Mouse (Mus musculus) cerebellum, postnatal 14 days (tissue): Measurements from ENCODE around the gene Cmc4.

Experiments used
- DNase-seq, 2 experiments: peaks; one replicate each; pipeline ENCODE4 v3.0.0; 2021; ENCODE audit warnings: mixed read lengths in 2 of 2

Gene Cmc4

GRCm38 (mm10) chrX:75415936-75416785 is at the start of gene Cmc4, which contains the start of the genes Mtcp1 and Brcc3:
Gene Cmc4, minus strand, starts transcription at chrX:75416584.
Gene Mtcp1, minus strand, starts transcription at chrX:75416588.
Gene Brcc3, plus strand, starts transcription at chrX:75416628.
- peak; percentile 86 to 88 for DNase-seq

DNA sequence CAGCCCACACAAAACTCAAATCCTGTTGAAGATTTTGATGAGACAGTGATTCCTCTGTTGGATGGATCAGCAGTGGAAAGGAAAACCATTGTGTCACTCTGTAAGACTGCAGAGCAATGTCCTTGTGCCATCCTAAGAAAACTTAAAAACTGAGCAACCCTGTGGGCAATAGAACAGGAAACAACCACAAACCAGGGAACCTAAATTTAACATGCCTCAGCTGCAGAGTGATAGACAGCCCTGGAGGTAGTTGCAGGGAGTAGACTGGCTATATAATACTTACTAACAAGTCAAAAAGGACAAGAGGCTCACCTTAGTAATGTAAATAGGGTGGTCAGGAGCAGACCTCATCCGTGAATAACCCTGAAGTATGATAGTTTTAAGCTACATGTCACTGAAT is 38.2 kb upstream of the Cmc4 start:
- no peak for DNase-seq

- DNase-seq, result no peak
Observed at GRCm38 (mm10) chrX:75409711-75410110, 6.7 kb downstream of the Cmc4 start.

DNA sequence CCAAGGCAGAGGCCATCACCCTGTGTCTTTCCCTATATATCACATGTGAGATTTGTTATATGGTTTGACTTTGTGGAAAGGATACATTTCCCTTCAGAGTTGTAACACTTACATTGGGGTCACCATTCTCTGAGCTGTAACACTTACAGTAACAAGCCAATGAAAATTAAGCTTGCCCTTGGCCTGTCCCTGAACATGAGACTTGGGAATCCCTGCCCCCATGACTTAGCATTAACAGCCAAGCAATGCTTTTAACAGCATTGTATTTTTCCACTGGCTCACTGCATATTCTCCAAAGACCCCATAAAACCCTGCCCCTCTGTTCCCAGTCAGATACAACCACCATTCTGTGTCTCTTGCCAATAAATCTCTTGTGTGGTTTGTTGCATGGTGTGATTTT is 13.0 kb downstream of the Cmc4 start:
- DNase-seq, result no peak

DNA sequence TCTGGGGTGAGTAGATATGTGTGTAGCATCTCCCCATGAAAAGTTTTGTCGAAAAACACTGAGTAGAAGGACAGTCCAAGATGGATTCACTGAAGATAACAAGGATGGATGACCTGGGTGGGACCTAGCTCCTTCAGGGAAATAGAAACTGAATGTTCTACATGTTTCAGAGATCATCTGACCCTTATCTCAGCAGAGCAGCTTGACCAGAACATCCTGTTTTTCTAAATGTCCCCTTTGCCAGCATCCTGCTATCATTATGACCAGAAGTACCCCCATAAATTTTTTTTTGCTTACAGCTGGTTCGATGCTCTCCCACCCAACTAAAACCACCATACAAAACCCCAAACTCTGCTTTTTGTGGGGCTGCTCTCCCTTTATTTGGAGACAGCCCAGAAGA is 13.7 kb downstream of the Cmc4 start:
- DNase-seq, result no peak

GRCm38 (mm10) chrX:75399471-75399870 is 16.9 kb downstream of the Cmc4 start:
- no peak for DNase-seq

GRCm38 (mm10) chrX:75382195-75382771 is 34.1 kb downstream of the Cmc4 start, which contains the start of the genes Fundc2 and F8:
Gene Fundc2, plus strand, starts transcription at chrX:75382399.
Gene F8, minus strand, starts transcription at chrX:75382615.
- peak; percentile 72 to 78 for DNase-seq

DNA sequence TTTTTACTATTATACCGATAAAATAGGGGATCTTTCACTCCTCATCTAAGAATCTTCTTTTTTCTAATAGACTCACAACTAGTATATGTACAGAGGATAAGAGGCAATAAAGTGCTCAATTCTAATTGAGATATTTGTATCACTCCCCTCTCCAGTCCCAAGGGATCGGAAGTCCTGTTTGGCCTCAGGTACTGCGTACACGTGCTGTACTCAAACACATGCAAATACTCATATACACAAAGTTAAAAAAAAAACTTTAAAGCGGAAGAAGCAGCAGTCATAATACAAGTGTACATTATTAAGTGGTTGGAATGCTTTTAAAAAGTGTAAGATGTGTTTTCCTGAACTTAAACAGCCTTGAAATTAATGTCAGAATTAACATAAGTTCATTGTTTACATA is 34.7 kb downstream of the Cmc4 start:
- no peak for DNase-seq

GRCm38 (mm10) chrX:75381176-75381575 is 35.2 kb downstream of the Cmc4 start:
- no peak for DNase-seq

- DNase-seq, result no peak
Observed at GRCm38 (mm10) chrX:75376815-75377214, 39.6 kb downstream of the Cmc4 start.

DNA sequence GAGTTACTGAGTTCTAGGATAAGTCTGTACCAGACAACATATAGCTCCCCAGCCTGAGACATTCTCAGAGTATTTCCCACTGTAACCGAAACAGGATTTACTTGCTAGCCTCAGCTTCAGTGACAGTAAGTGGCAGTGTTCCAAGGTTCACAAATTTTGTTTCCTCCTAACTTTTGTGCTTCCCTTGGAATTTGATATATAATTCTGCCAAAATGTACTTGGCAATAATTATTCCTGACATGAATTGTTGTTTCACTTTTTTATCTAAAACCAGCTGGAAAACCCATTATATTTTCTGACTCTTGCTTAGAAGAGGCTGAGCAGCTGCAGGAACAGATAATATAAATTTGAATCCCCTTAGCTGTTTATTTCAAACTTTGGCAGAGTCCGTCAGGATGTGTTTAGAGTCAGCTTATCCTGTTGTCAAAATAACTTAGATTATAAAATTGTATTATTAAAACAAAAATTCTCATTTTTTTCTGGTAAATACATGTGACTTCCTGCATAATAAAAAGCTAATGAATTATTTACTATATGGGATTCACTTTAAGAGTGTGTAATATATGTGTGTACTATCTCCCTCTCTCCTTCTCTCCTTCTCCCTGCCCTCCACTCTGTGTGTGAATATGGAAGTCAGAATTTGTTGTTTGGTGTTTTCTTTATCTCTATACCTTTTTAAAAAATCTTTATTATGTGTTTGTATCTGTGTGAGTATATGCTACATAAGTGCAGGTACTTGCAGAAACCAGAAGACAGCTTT is 43.5 kb downstream of the Cmc4 start:
- DNase-seq, result no peak

DNA sequence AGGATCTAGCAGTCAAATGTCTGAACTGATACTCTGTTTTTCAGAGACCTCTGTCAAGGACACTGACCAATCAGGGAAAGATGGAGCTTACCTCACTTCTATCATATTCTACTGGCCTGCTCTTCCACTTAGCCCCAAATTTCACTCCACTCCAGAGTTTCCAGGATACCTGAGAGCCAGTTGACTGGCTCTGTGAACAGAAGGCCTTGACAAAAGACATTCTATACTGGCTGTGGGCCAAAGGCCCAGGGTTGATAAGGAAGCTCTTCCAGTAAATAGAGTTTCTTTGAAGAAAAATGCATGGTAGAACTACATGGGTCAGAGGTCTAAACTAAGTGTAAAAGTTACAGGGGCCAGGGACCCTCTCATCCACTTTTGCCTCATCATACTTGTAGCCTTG is 46.2 kb downstream of the Cmc4 start:
- no peak for DNase-seq
